Mouse (Mus musculus) CH12F3 (cell line): Measurements from ENCODE around the gene Klhdc4.

Source experiments
- in situ Hi-C: fragments of 300-500 bp; cut with MboI; formaldehyde crosslinking; loops from 2 replicates; pipeline ENCODE4 v1.14.3; 2020; ENCODE audit warnings: low sequenced_read_pairs

The Klhdc4 gene

GRCm38 (mm10) chr8:121850436-121850820 lies 21.1 kb upstream of the Klhdc4 start:
- in situ Hi-C loops = loop anchor here (10.0 kb wide), 1 partner anchor 74 kb away; no protein-coding TSS in a partner anchor

GRCm38 (mm10) chr8:121850018-121850417 lies 20.6 kb upstream of the Klhdc4 start:
- in situ Hi-C loops = loop anchor here (10.0 kb wide), 1 partner anchor 75 kb away; no protein-coding TSS in a partner anchor

- in situ Hi-C loops = no loop called here
Observed at GRCm38 (mm10) chr8:121849303-121849702, 19.9 kb upstream of the Klhdc4 start.

GRCm38 (mm10) chr8:121848495-121848894 lies 19.1 kb upstream of the Klhdc4 start:
- in situ Hi-C loops = no loop called here

GRCm38 (mm10) chr8:121847987-121848386 lies 18.6 kb upstream of the Klhdc4 start:
- in situ Hi-C loops = no loop called here

GRCm38 (mm10) chr8:121847261-121847822 lies 18.0 kb upstream of the Klhdc4 start:
- in situ Hi-C loops = no loop called here

- in situ Hi-C loops = no loop called here
Observed at GRCm38 (mm10) chr8:121846815-121847214, 17.4 kb upstream of the Klhdc4 start.

- in situ Hi-C loops = no loop called here
Observed at GRCm38 (mm10) chr8:121844765-121845164, 15.4 kb upstream of the Klhdc4 start.

GRCm38 (mm10) chr8:121843184-121843733 lies 13.9 kb upstream of the Klhdc4 start:
- in situ Hi-C loops = no loop called here

GRCm38 (mm10) chr8:121842064-121842955 lies 12.9 kb upstream of the Klhdc4 start:
- in situ Hi-C loops = no loop called here

- in situ Hi-C loops = no loop called here
Observed at GRCm38 (mm10) chr8:121841242-121841641, 11.9 kb upstream of the Klhdc4 start.

GRCm38 (mm10) chr8:121832503-121832902 lies 3.1 kb upstream of the Klhdc4 start:
- in situ Hi-C loops = no loop called here

GRCm38 (mm10) chr8:121832061-121832460 lies 2.7 kb upstream of the Klhdc4 start:
- in situ Hi-C loops = no loop called here

GRCm38 (mm10) chr8:121829777-121830362 lies 501 bp upstream of the Klhdc4 start:
- in situ Hi-C loops = no loop called here

GRCm38 (mm10) chr8:121828376-121829023 lies 869 bp downstream of the Klhdc4 start:
- in situ Hi-C loops = no loop called here

- in situ Hi-C loops = no loop called here
Observed at GRCm38 (mm10) chr8:121827726-121828125, 1.6 kb downstream of the Klhdc4 start.

- in situ Hi-C loops = no loop called here
Observed at GRCm38 (mm10) chr8:121821770-121822169, 7.6 kb downstream of the Klhdc4 start.

GRCm38 (mm10) chr8:121821320-121821719 lies 8.0 kb downstream of the Klhdc4 start:
- in situ Hi-C loops = no loop called here

- in situ Hi-C loops = no loop called here
Observed at GRCm38 (mm10) chr8:121820840-121821239, 8.5 kb downstream of the Klhdc4 start.

- in situ Hi-C loops = no loop called here
Observed at GRCm38 (mm10) chr8:121818226-121818625, 11.1 kb downstream of the Klhdc4 start.
